Comparison of ENCODE assay signal across 16 mouse cellular contexts in genomic region chr13:99170337-99170736, GRCm38 (mm10). TPM values are rescaled to one million over a fixed set of nuclear protein-coding genes. Genes with fewer than 3 reads are reported as not detected.
A peak's percentile ranks its signal among the peaks of the same experiment; 100 is the strongest.
DNase-seq lines count a peak whose midpoint lies in the region; ATAC-seq and TF ChIP-seq lines count a peak whose summit lies in the region.
"Had no signal": no experiment of that assay in that cellular context is flagged by ENCODE, and none has a peak within 500 bp of the region (broad histone marks: within the 10 kb centered on the region; RNA-seq: fewer than 3 reads in every experiment).

No protein-coding gene starts in this region.

- ATAC-seq in heart, embryonic 12.5 days (ENCODE audit: insufficient number of reproducible peaks, low FRiP score), result no peak
- ATAC-seq in liver, postnatal 0 days, result no peak

- 0 out of 2 replicates have a peak, but pooled peaks cover 3% of the 10 kb centered on the region for H3K9me3 ChIP-seq in heart, embryonic 12.5 days (replicated peaks)
- H3K9me3 ChIP-seq in liver, postnatal 0 days (ENCODE audit: low read length), result no peaks in the 10 kb centered on the region
- H3K9me3 ChIP-seq in limb, embryonic 10.5 days (replicated peaks), result no peaks in the 10 kb centered on the region
- H3K9me3 ChIP-seq: G1E; hindbrain, embryonic 15.5 days had no signal

- no peak for TF ChIP-seq EP300 in liver, postnatal 0 days (IDR thresholded peaks at IDR 0.05; ENCODE audit: low read depth)

- 31% methylated on average over 2 of the region's 2 CpGs for WGBS in heart, embryonic 12.5 days
- WGBS in liver, postnatal 0 days (ENCODE audit: insufficient replicate concordance), result 29% methylated on average over 2 of the region's 2 CpGs
- 41% methylated on average over 2 of the region's 2 CpGs for WGBS in limb, embryonic 10.5 days

- no peak overlapping the region for H3K27ac ChIP-seq in heart, embryonic 12.5 days (ENCODE audit: poor library complexity, severe bottlenecking)
- no peak overlapping the region for H3K27ac ChIP-seq in liver, postnatal 0 days (ENCODE audit: low read depth)
- no peak overlapping the region for H3K27ac ChIP-seq in limb, embryonic 10.5 days
- H3K27ac ChIP-seq: hindbrain, embryonic 15.5 days had no signal

- DNase-seq in heart, adult 18-20 months, result peak; percentile 38 to 76
- no peak for DNase-seq in liver, postnatal 0 days
- DNase-seq in liver (no peak), MN1 (ENCODE audit: low spot score) (peak; percentile 51)
- DNase-seq in fibroblast of lung, adult 2 months (ENCODE audit: low read depth), result peak; percentile 30
- DNase-seq in limb, embryonic 10.5 days (ENCODE audit: low spot score), result no peak
- no peak for DNase-seq in left cerebral cortex, postnatal 4 days
- DNase-seq: adrenal gland, adult 8-10 months; cerebellum, adult 18-20 months; kidney, postnatal 4 days; lung, postnatal 4 days; right cerebral cortex, postnatal 14 days had no signal

- no peak overlapping the region for H3K9ac ChIP-seq in heart, embryonic 12.5 days
- H3K9ac ChIP-seq in liver, postnatal 0 days (replicated peaks), result no peak overlapping the region
- H3K9ac ChIP-seq: hindbrain, embryonic 15.5 days had no signal

- intact Hi-C loops in left cerebral cortex, postnatal 4 days (cut with DNase I), result no loop called here

- no peaks in the 10 kb centered on the region for H3K36me3 ChIP-seq in heart, embryonic 12.5 days
- H3K36me3 ChIP-seq in liver, postnatal 0 days (replicated peaks; ENCODE audit: insufficient read depth, low read length), result no peaks in the 10 kb centered on the region
- H3K36me3 ChIP-seq in limb, embryonic 10.5 days, result no peaks in the 10 kb centered on the region
- H3K36me3 ChIP-seq: G1E; hindbrain, embryonic 15.5 days had no signal

- peak; percentile 46 for TF ChIP-seq CTCF in liver, postnatal 0 days (IDR thresholded peaks at IDR 0.05; ENCODE audit: low read depth)

- no peak overlapping the region for H3K4me3 ChIP-seq in heart, embryonic 12.5 days
- no peak overlapping the region for H3K4me3 ChIP-seq in liver, postnatal 0 days (ENCODE audit: low read depth, low read length)
- no peak overlapping the region for H3K4me3 ChIP-seq in limb, embryonic 10.5 days
- H3K4me3 ChIP-seq: erythroblast, embryonic 14.5 days; hindbrain, embryonic 15.5 days had no signal

- H3K4me1 ChIP-seq in heart, embryonic 12.5 days (replicated peaks), result peaks cover 17% of the 10 kb centered on the region
- H3K4me1 ChIP-seq in liver, postnatal 0 days (ENCODE audit: insufficient read depth), result 0 out of 2 replicates have a peak, but pooled peaks cover 4% of the 10 kb centered on the region
- H3K4me1 ChIP-seq in limb, embryonic 10.5 days, result peaks cover 34% of the 10 kb centered on the region
- H3K4me1 ChIP-seq: hindbrain, embryonic 15.5 days had no signal

- no peaks in the 10 kb centered on the region for H3K27me3 ChIP-seq in heart, embryonic 12.5 days (replicated peaks)
- no peaks in the 10 kb centered on the region for H3K27me3 ChIP-seq in liver, postnatal 0 days (ENCODE audit: insufficient read depth, low read length)
- no peaks in the 10 kb centered on the region for H3K27me3 ChIP-seq in limb, embryonic 10.5 days (ENCODE audit: low read depth, poor library complexity, severe bottlenecking)
- H3K27me3 ChIP-seq: hindbrain, embryonic 15.5 days had no signal

- H3K4me2 ChIP-seq in heart, embryonic 12.5 days, result no peak overlapping the region
- no peak overlapping the region for H3K4me2 ChIP-seq in liver, postnatal 0 days (ENCODE audit: low read depth, low read length)
- H3K4me2 ChIP-seq: hindbrain, embryonic 15.5 days had no signal

RNA-seq across cellular contexts. Expression of gene Zfp366, which starts 14.3 kb away (rescaled TPM):
- 10 to 100 TPM; 14.1 to 14.9 TPM for total RNA-seq in heart, adult 18-20 months (2021)
- polyA plus RNA-seq in heart, embryonic 12.5 days (2016; fragmentation: Nextera tagmentation; extraction: Ambion mirVana), result 0.12 and 0.36 TPM in 2 replicates
- 0.33 and 0.39 TPM in 2 replicates for polyA plus RNA-seq in liver, postnatal 0 days (2015; fragmentation: Nextera tagmentation; extraction: Ambion mirVana)
- polyA plus RNA-seq in limb, embryonic 10.5 days (2016; fragmentation: Nextera tagmentation; extraction: Ambion mirVana), result 0.36 and 0.50 TPM in 2 replicates
- 1 to 10 TPM; 4.3 to 4.7 TPM for total RNA-seq in left cerebral cortex, postnatal 4 days (2021)
- polyA plus RNA-seq: erythroblast, embryonic 14.5 days; G1E had no signal

Comparison
In these comparisons a context has a peak if more than half of its experiments do, and no peak if none do; other contexts are left out.
1. DNase-seq: peak in heart, adult 18-20 months (2 of 2), MN1 (single experiment) and fibroblast of lung, adult 2 months (single experiment); none in liver, postnatal 0 days (single experiment), liver (single experiment), limb, embryonic 10.5 days (single experiment) and left cerebral cortex, postnatal 4 days (single experiment).